Mouse (Mus musculus) C2C12 (cell line): ENCODE data around the gene Gpc6. TPM values are rescaled to one million over a fixed set of nuclear protein-coding genes. Genes with fewer than 3 reads are reported as not detected.

Experiments
- H3K27me3 ChIP-seq: one replicate; pipeline ENCODE4 v1.6.1; 2011; ENCODE audit not compliant: control insufficient read depth, insufficient read depth, insufficient read length
- H3K36me3 ChIP-seq: one replicate; pipeline ENCODE4 v1.6.1; 2011; ENCODE audit not compliant: control insufficient read depth, insufficient read depth
- H3K4me3 ChIP-seq: one replicate; pipeline ENCODE4 v1.5.1; 2011; ENCODE audit warnings: mild to moderate bottlenecking, control low read depth; ENCODE audit not compliant: poor library complexity, insufficient read depth, severe bottlenecking
- H3K79me2 ChIP-seq: one replicate; pipeline ENCODE4 v1.6.1; 2011; ENCODE audit not compliant: control insufficient read depth, insufficient read depth
- H3K79me3 ChIP-seq: one replicate; pipeline ENCODE4 v1.6.1; 2011; ENCODE audit warnings: low read depth, control low read depth
- H3ac ChIP-seq: one replicate; pipeline ENCODE3; 2011; ENCODE audit warnings: low read depth; ENCODE audit not compliant: control insufficient read depth, insufficient read length
- CEBPB ChIP-seq: IDR thresholded peaks from one replicate; pipeline ENCODE4 v1.6.1; 2011; ENCODE audit warnings: low read depth, mild to moderate bottlenecking, control low read depth, moderate library complexity
- CTCF ChIP-seq: IDR thresholded peaks from one replicate; pipeline ENCODE4 v1.5.1; 2011; ENCODE audit not compliant: control insufficient read depth, insufficient read depth, insufficient read length
- FOSL1 ChIP-seq: IDR thresholded peaks from one replicate; pipeline ENCODE4 v1.8.0; 2011; ENCODE audit warnings: mild to moderate bottlenecking, low read length; ENCODE audit not compliant: poor library complexity, insufficient read depth, severe bottlenecking
- MAX ChIP-seq: IDR thresholded peaks from one replicate; pipeline ENCODE4 v1.6.1; 2011; ENCODE audit warnings: mild to moderate bottlenecking, control low read depth
- MYOD1 ChIP-seq: IDR thresholded peaks from one replicate; pipeline ENCODE4 v1.6.1; 2011; ENCODE audit warnings: low read depth; ENCODE audit not compliant: control insufficient read depth, insufficient read length
- MYOG ChIP-seq: IDR thresholded peaks from one replicate; pipeline ENCODE4 v1.6.1; 2011; ENCODE audit not compliant: control insufficient read depth, insufficient read length; ENCODE audit errors: extremely low read depth
- USF1 ChIP-seq: IDR thresholded peaks from one replicate; pipeline ENCODE4 v1.6.1; 2011; ENCODE audit warnings: low read depth, mild to moderate bottlenecking, control low read depth, moderate library complexity
- polyA plus RNA-seq: library from polyadenylated mRNA; unstranded; fragments of >200 nt; fragmentation: generic; extraction: Trizol; gene quantifications from one replicate; pipeline ENCODE4 v1.2.1, GENCODE M21; 2012; ENCODE audit warnings: missing spikeins

The Gpc6 gene
- polyA plus RNA-seq, 1 experiment, result 9.6 TPM

GRCm38 (mm10) chr14:117141077-117141848 lies 216.1 kb downstream of the Gpc6 start:
- H3K36me3 ChIP-seq, result no peaks in the 10 kb centered on the region
- no peaks in the 10 kb centered on the region for H3K79me3 ChIP-seq
- TF ChIP-seq USF1 (no peak), MYOG (no peak), FOSL1 (no peak), CEBPB (no peak), MAX (no peak), MYOD1 (no peak), CTCF (no peak)
- no peak overlapping the region for H3K4me3 ChIP-seq
- H3K27me3 ChIP-seq, result no peaks in the 10 kb centered on the region
- no peaks in the 10 kb centered on the region for H3K79me2 ChIP-seq
- no peak overlapping the region for H3ac ChIP-seq

- H3K27me3 ChIP-seq, result no peaks in the 10 kb centered on the region
- no peak overlapping the region for H3K4me3 ChIP-seq
- H3K79me2 ChIP-seq, result no peaks in the 10 kb centered on the region
- no peaks in the 10 kb centered on the region for H3K79me3 ChIP-seq
- H3K36me3 ChIP-seq, result no peaks in the 10 kb centered on the region
- no peak overlapping the region for H3ac ChIP-seq
- TF ChIP-seq FOSL1 (no peak), CEBPB (no peak), MYOD1 (no peak), USF1 (no peak), CTCF (no peak), MYOG (no peak)
Measured at GRCm38 (mm10) chr14:117146089-117146488, 221.0 kb downstream of the Gpc6 start.

GRCm38 (mm10) chr14:117146665-117147064 lies 221.6 kb downstream of the Gpc6 start:
- no peaks in the 10 kb centered on the region for H3K27me3 ChIP-seq
- H3K79me3 ChIP-seq, result no peaks in the 10 kb centered on the region
- no peak overlapping the region for H3K4me3 ChIP-seq
- H3K79me2 ChIP-seq, result no peaks in the 10 kb centered on the region
- no peaks in the 10 kb centered on the region for H3K36me3 ChIP-seq
- no peak overlapping the region for H3ac ChIP-seq
- TF ChIP-seq MYOG (no peak), FOSL1 (no peak), CEBPB (no peak), MAX (no peak), MYOD1 (no peak), CTCF (no peak), USF1 (no peak)

DNA sequence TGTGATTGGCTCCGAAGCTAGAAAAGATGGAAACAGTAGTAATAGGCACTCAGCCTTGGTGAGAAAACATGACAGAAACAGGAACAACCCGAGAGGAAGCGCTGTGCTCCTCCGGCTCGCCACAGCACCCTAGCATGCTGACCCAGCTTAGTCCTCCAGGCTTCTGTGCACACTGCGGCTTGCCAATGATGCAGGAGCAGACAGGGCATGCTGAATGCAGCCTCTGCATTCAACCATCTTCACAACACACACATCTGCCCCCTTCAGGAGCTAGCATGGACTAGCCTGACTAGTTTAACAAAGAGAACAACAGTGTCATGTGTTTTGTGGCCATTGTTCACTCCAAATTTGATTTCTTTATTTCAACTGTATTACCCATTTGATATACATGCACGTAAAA lies 226.5 kb downstream of the Gpc6 start:
- H3K79me2 ChIP-seq, result no peaks in the 10 kb centered on the region
- TF ChIP-seq USF1 (no peak), FOSL1 (no peak), MAX (no peak), CTCF (no peak), MYOG (no peak), CEBPB (no peak), MYOD1 (no peak)
- no peak overlapping the region for H3K4me3 ChIP-seq
- no peaks in the 10 kb centered on the region for H3K27me3 ChIP-seq
- no peaks in the 10 kb centered on the region for H3K36me3 ChIP-seq
- H3ac ChIP-seq, result no peak overlapping the region
- H3K79me3 ChIP-seq, result no peaks in the 10 kb centered on the region

DNA sequence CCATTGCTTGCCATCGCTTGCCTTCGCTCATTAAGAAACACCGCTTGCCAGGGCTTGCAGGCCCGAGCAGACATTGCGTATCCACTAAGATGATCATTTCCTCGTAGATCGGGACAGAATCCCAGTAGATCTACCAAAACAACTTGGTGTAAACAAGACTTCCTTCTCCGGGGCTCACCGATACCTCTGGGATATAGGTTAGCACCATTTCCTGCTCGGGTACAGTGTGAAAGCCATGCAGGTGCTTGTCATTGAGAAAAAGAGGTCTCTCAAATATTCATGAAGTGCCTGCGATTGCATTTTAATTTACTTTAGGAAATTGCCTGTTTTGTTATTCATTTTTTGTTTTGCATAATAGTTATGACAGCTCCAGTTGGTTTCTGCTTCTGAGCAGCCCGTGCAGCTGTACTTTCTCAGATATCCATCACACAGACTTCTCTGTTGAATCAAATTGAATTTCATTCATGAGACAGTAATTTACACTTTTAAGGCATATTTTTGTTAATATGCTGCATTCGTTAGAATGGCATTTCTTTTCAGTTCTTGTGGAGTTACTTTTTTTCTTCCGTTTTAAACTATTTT lies 230.9 kb downstream of the Gpc6 start:
- H3K79me3 ChIP-seq, result no peaks in the 10 kb centered on the region
- TF ChIP-seq CEBPB, result no peak
- H3ac ChIP-seq, result no peak overlapping the region
- no peaks in the 10 kb centered on the region for H3K36me3 ChIP-seq
- H3K79me2 ChIP-seq, result no peaks in the 10 kb centered on the region
- H3K27me3 ChIP-seq, result no peaks in the 10 kb centered on the region
- no peak overlapping the region for H3K4me3 ChIP-seq
